In genomic region chr10:63230854-63231253, GRCm38 (mm10) we compare ENCODE assay signal across 14 mouse cellular contexts. TPM values are rescaled to one million over a fixed set of nuclear protein-coding genes. Genes with fewer than 3 reads are reported as not detected.
DNase-seq lines count a peak whose midpoint lies in the region.
"Had no signal": no experiment of that assay in that cellular context is flagged by ENCODE, and none has a peak within 500 bp of the region (broad histone marks: within the 10 kb centered on the region; RNA-seq: fewer than 3 reads in every experiment).

No protein-coding gene starts in this region.

- intact Hi-C loops in left cerebral cortex, postnatal 4 days (cut with DNase I), result no loop called here
- intact Hi-C loops in heart, postnatal 10 days (cut with DNase I), result no loop called here

- peak; percentile 12 to 28 for DNase-seq in left cerebral cortex, adult 18-20 months (ENCODE audit: low spot score in 2 of 2)
- no peak for DNase-seq in left cerebral cortex, postnatal 4 days
- DNase-seq in gastrocnemius, postnatal 10 days, result peak; percentile 14
- peak; percentile 60 to 68 for DNase-seq in heart, postnatal 10 days
- DNase-seq in urinary bladder, postnatal 36 days (ENCODE audit: low spot score in 2 of 2), result no peak
- DNase-seq in spleen, adult 12 weeks (ENCODE audit: low spot score), result no peak
- no peak for DNase-seq in Muller cell, postnatal 12 days (ENCODE audit: inconsistent ontology term)
- DNase-seq: adrenal gland, adult 8-10 months; cerebellum, adult 9-11 months; lung, embryonic 14.5 days; midbrain, embryonic 14.5 days; spleen, adult 18-20 months; thymus, postnatal 4 days had no signal

RNA-seq across cellular contexts. Expression of gene Herc4, which starts 12.8 kb away (rescaled TPM):
- total RNA-seq in left cerebral cortex, adult 18-20 months (2021), result 10 to 100 TPM; 52.9 to 53.9 TPM
- 10 to 100 TPM; 47.7 to 55.8 TPM for total RNA-seq in left cerebral cortex, postnatal 4 days (2021)
- 10 to 100 TPM; 22.6 to 32.1 TPM for total RNA-seq in gastrocnemius, postnatal 10 days (2021)
- 10 to 100 TPM; 39.9 to 40.0 TPM for total RNA-seq in heart, postnatal 10 days (2021)

RNA-seq across cellular contexts. Expression of gene Mypn, which starts 27.1 kb away (rescaled TPM):
- 1 to 10 TPM; 3.0 to 4.3 TPM for total RNA-seq in left cerebral cortex, adult 18-20 months (2021)
- 1 to 10 TPM; 4.0 to 4.3 TPM for total RNA-seq in left cerebral cortex, postnatal 4 days (2021)
- 100 to 1,000 TPM; 230 to 232 TPM for total RNA-seq in gastrocnemius, postnatal 10 days (2021)
- 10 to 100 TPM; 78.0 to 86.7 TPM for total RNA-seq in heart, postnatal 10 days (2021)
- total RNA-seq: G1E had no signal

Comparison
In these comparisons a context has a peak if more than half of its experiments do, and no peak if none do; other contexts are left out.
1. DNase-seq: peak in left cerebral cortex, adult 18-20 months (2 of 2), gastrocnemius, postnatal 10 days (single experiment) and heart, postnatal 10 days (2 of 2); none in left cerebral cortex, postnatal 4 days (single experiment), urinary bladder, postnatal 36 days (0 of 2), spleen, adult 12 weeks (single experiment) and Muller cell, postnatal 12 days (single experiment).
2. RNA of gene Mypn, which starts 27.1 kb away (total RNA-seq): 230 to 232 TPM in gastrocnemius, postnatal 10 days and 78.0 to 86.7 TPM in heart, postnatal 10 days; 4.0 to 4.3 TPM in left cerebral cortex, postnatal 4 days and 3.0 to 4.3 TPM in left cerebral cortex, adult 18-20 months; every median in the first group is over 10 times any median in the second.